Mouse (Mus musculus) limb, embryonic 14.5 days (tissue): ENCODE data around the gene Micall2. TPM values are rescaled to one million over a fixed set of nuclear protein-coding genes. Genes with fewer than 3 reads are reported as not detected.

ENCODE experiments used
- ATAC-seq: fragments of 200-750 bp; cut with Nextera tagmentation; 2 replicates; pipeline ENCODE4 v1.8.0; 2017; ENCODE audit warnings: low read depth, moderate number of reproducible peaks, moderate TSS enrichment; ENCODE audit not compliant: low FRiP score
- DNase-seq: peaks from one replicate; pipeline ENCODE4 v3.0.0-alpha.2; 2015; ENCODE audit warnings: low spot score
- H3K27ac ChIP-seq: fragments of 300-500 bp; sonication (generic); replicated peaks from 2 replicates; pipeline ENCODE4 v1.5.1; 2014; ENCODE audit warnings: low read depth, mild to moderate bottlenecking, low read length, moderate library complexity, mixed read lengths
- H3K27me3 ChIP-seq: fragments of 300-500 bp; sonication (generic); 2 replicates; pipeline ENCODE4 v1.6.1; 2014; ENCODE audit warnings: low read length, mixed read lengths; ENCODE audit not compliant: control insufficient read depth, insufficient read depth
- H3K36me3 ChIP-seq: fragments of 300-500 bp; sonication (generic); 2 replicates; pipeline ENCODE4 v1.6.1; 2014; ENCODE audit warnings: mild to moderate bottlenecking, low read length, moderate library complexity, mixed read lengths; ENCODE audit not compliant: control insufficient read depth, insufficient read depth
- H3K4me1 ChIP-seq: fragments of 300-500 bp; sonication (generic); 2 replicates; pipeline ENCODE4 v1.6.1; 2014; ENCODE audit warnings: antibody characterized with exemption, low read length, mixed read lengths; ENCODE audit not compliant: control insufficient read depth, insufficient read depth
- H3K4me2 ChIP-seq: fragments of 300-500 bp; sonication (generic); replicated peaks from 2 replicates; pipeline ENCODE4 v1.6.1; 2014; ENCODE audit warnings: low read depth, mild to moderate bottlenecking, low read length, moderate library complexity; ENCODE audit not compliant: severe bottlenecking
- H3K4me3 ChIP-seq: fragments of 300-500 bp; sonication (generic); replicated peaks from 2 replicates; pipeline ENCODE4 v1.5.1; 2014; ENCODE audit warnings: low read length
- H3K9ac ChIP-seq: fragments of 300-500 bp; sonication (generic); 2 replicates; pipeline ENCODE4 v1.6.1; 2014; ENCODE audit warnings: mild to moderate bottlenecking, low read depth, low read length, moderate library complexity; ENCODE audit not compliant: severe bottlenecking
- H3K9me3 ChIP-seq: fragments of 300-500 bp; sonication (generic); 2 replicates; pipeline ENCODE4 v1.6.1; 2016; ENCODE audit warnings: low read length; ENCODE audit not compliant: control insufficient read depth
- POLR2A ChIP-seq: fragments of 200-500 bp; IDR thresholded peaks from 2 replicates; pipeline ENCODE4 v1.8.0; 2012; ENCODE audit warnings: inconsistent platforms, mild to moderate bottlenecking, moderate library complexity, borderline replicate concordance; ENCODE audit not compliant: insufficient read depth, insufficient read length; ENCODE audit errors: extremely low read depth
- WGBS: fragments of 180-500 bp; shearing (Covaris S2); extraction: QIAGEN DNeasy Blood & Tissue Kit; methylation state at CpG from one replicate; pipeline ENCODE4 v1.1.7; 2014; 5-methylcytosine and 5-hydroxymethylcytosine counted together
- microRNA-seq: library from miRNA; unstranded; fragments of <30 nt; microRNA quantifications from one replicate; pipeline ENCODE4, GENCODE M21; 2016
- polyA plus RNA-seq, 2 experiments: library from polyadenylated mRNA; depleted of rRNA in 1 of 2; stranded (reverse) in 1 of 2; unstranded in 1 of 2; fragments of >200 nt; fragmentation: Nextera tagmentation in 1 of 2; extraction: Ambion mirVana in 1 of 2; gene quantifications; 2 replicates each; pipeline versions ENCODE4 v1.2.1 to v1.2.3; 2012 to 2014

Micall2 gene
- polyA plus RNA-seq, 2 experiments: 5.5 to 6.5 TPM

DNA sequence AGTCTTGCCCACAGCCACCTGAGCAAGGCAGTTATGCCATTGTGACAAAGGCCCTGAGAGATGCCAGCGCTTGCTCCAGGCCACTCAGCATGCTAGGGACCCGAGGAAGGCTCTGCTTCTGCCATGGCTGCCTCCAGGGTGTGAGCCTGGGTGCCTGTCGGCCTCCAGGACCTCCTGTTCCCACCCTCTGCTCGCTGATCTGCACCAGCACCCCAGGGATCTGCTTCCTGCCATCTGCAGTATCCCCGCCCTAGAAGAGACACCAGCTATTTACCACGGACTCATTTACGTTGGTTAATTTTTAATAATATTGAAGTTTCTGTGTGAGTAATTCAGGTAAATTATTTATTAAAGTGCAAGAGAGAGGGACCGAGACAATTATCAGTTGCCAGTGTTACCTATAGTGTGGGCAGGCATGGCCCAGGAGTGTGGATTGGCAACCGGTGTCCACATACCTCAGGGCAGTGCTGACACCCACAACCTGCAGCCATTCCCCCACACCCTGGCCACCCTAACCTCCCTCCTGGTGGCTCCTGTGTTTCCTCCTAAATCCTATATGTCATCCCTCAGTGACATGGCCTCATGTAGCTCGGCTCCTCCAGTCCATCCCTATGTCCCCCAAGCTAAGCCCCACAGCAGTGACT is 78.1 kb downstream of the Micall2 start:
- DNase-seq (no peak), ATAC-seq (no peak)
- no peak for TF ChIP-seq POLR2A
- H3K4me1 ChIP-seq: no peaks in the 10 kb centered on the region
- H3K4me2 ChIP-seq: no peak overlapping the region
- no peak overlapping the region for H3K4me3 ChIP-seq
- no peak overlapping the region for H3K27ac ChIP-seq
- H3K9me3 ChIP-seq: no peaks in the 10 kb centered on the region
- no peaks in the 10 kb centered on the region for H3K36me3 ChIP-seq
- H3K27me3 ChIP-seq: peaks cover 38% of the 10 kb centered on the region
- 61% methylated on average over 10 of the region's 10 CpGs for WGBS
- no peak overlapping the region for H3K9ac ChIP-seq

Small RNA genes within 50 kb of the gene (microRNA-seq; reads per million reads assigned to microRNA genes)
- not detected for gene Mir7037

Other genes with a start within 250 kb of the Micall2 start
- gene Uncx, start 192.8 kb downstream of the Micall2 start, polyA plus RNA-seq (2012; rRNA removed): 0.20 TPM in 2 replicates
- gene Uncx, start 192.8 kb downstream of the Micall2 start, polyA plus RNA-seq (2014; fragmentation: Nextera tagmentation; extraction: Ambion mirVana): 0.07 and 0.12 TPM in 2 replicates
- 50.1 and 69.3 TPM in 2 replicates for gene Ints1, start 39.3 kb upstream of the Micall2 start, polyA plus RNA-seq (2012; rRNA removed)
- gene Ints1, start 39.3 kb upstream of the Micall2 start, polyA plus RNA-seq (2014; fragmentation: Nextera tagmentation; extraction: Ambion mirVana): 35.5 and 37.9 TPM in 2 replicates
- gene Mafk, start 55.2 kb upstream of the Micall2 start, polyA plus RNA-seq (2012; rRNA removed): 6.7 and 7.3 TPM in 2 replicates
- 6.2 and 6.6 TPM in 2 replicates for gene Mafk, start 55.2 kb upstream of the Micall2 start, polyA plus RNA-seq (2014; fragmentation: Nextera tagmentation; extraction: Ambion mirVana)
- 4.8 and 5.9 TPM in 2 replicates for gene Tmem184a, start 83.6 kb upstream of the Micall2 start, polyA plus RNA-seq (2012; rRNA removed)
- gene Tmem184a, start 83.6 kb upstream of the Micall2 start, polyA plus RNA-seq (2014; fragmentation: Nextera tagmentation; extraction: Ambion mirVana): 5.7 and 6.1 TPM in 2 replicates
- not detected in 2 replicates for gene Gm26938, start 90.1 kb upstream of the Micall2 start, polyA plus RNA-seq (2012; rRNA removed)
- gene Gm26938, start 90.1 kb upstream of the Micall2 start, polyA plus RNA-seq (2014; fragmentation: Nextera tagmentation; extraction: Ambion mirVana): not detected in 2 replicates
- gene Psmg3, start 90.5 kb upstream of the Micall2 start, polyA plus RNA-seq (2012; rRNA removed): 47.8 and 51.8 TPM in 2 replicates
- 65.6 and 69.0 TPM in 2 replicates for gene Psmg3, start 90.5 kb upstream of the Micall2 start, polyA plus RNA-seq (2014; fragmentation: Nextera tagmentation; extraction: Ambion mirVana)
- gene Elfn1, start 171.6 kb upstream of the Micall2 start, polyA plus RNA-seq (2012; rRNA removed): 3.7 and 4.6 TPM in 2 replicates
- 0.92 and 1.4 TPM in 2 replicates for gene Elfn1, start 171.6 kb upstream of the Micall2 start, polyA plus RNA-seq (2014; fragmentation: Nextera tagmentation; extraction: Ambion mirVana)